Mouse (Mus musculus): ENCODE measurements around the gene Tmem255b. TPM values are rescaled to one million over a fixed set of nuclear protein-coding genes. Genes with fewer than 3 reads are reported as not detected.
A peak's percentile ranks its signal among the peaks of the same experiment; 100 is the strongest.

The Tmem255b gene
- total RNA-seq, 1 experiment: 0.18 TPM

- Histone ChIP-seq H3K9ac (ENCODE audit: insufficient read depth, low read depth, low read length, poor library complexity, severe bottlenecking) (no peak overlapping the region), H3K4me1 (ENCODE audit: control insufficient read depth in 2 of 2, insufficient read depth in 2 of 2, low read length in 2 of 2, poor library complexity in 1 of 2) (no peaks in the 10 kb centered on the region), H3K27ac (ENCODE audit: insufficient read depth, low read depth, low read length, poor library complexity, severe bottlenecking) (no peak overlapping the region), H3K36me3 (ENCODE audit: control insufficient read depth, insufficient read depth, low read length, poor library complexity, severe bottlenecking) (no peaks in the 10 kb centered on the region), H3K9me3 (ENCODE audit: control insufficient read depth, insufficient read depth, low read depth, low read length) (no peaks in the 10 kb centered on the region), H3K4me3 (ENCODE audit: insufficient read depth in 1 of 2, low read depth in 1 of 2, low read length in 2 of 2, poor library complexity in 1 of 2, severe bottlenecking in 1 of 2) (no peak overlapping the region)
- TF ChIP-seq ZC3H11A (IDR thresholded peaks at IDR 0.05; ENCODE audit: borderline replicate concordance, low read depth, low read length) (no peak), CHD2 (IDR thresholded peaks at IDR 0.05; ENCODE audit: low read depth, low read length) (no peak), ZNF384 (IDR thresholded peaks at IDR 0.05; ENCODE audit: low read depth, low read length) (no peak), MAFK (IDR thresholded peaks at IDR 0.05; ENCODE audit: insufficient read depth, low read depth, low read length) (no peak), HCFC1 (IDR thresholded peaks at IDR 0.05; ENCODE audit: borderline replicate concordance, insufficient read depth, low read length) (no peak)
- in situ Hi-C loops (cut with MboI; ENCODE audit: low sequenced_read_pairs in 2 of 2, unreplicated experiment in 2 of 2): no loop called here
- peak; percentile 44 for DNase-seq (ENCODE audit: low read depth, low spot score)
These were observed 13.2 kb downstream of the Tmem255b start for GRCm38 (mm10) chr8:13448145-13448544.

- in situ Hi-C loops (cut with MboI; ENCODE audit: low sequenced_read_pairs in 2 of 2, unreplicated experiment in 2 of 2): no loop called here
- no peak for DNase-seq (ENCODE audit: low read depth, low spot score)
- H3K4me1 ChIP-seq (ENCODE audit: control insufficient read depth in 2 of 2, insufficient read depth in 2 of 2, low read length in 2 of 2, poor library complexity in 1 of 2): peaks cover 0 to 2% of the 10 kb centered on the region in 2 experiments; a peak in 1 of 4 replicates
- H3K4me3 ChIP-seq (ENCODE audit: insufficient read depth in 1 of 2, low read depth in 1 of 2, low read length in 2 of 2, poor library complexity in 1 of 2, severe bottlenecking in 1 of 2): no peak overlapping the region
- no peaks in the 10 kb centered on the region for H3K9me3 ChIP-seq (ENCODE audit: control insufficient read depth, insufficient read depth, low read depth, low read length)
- no peak overlapping the region for H3K9ac ChIP-seq (ENCODE audit: insufficient read depth, low read depth, low read length, poor library complexity, severe bottlenecking)
- no peaks in the 10 kb centered on the region for H3K36me3 ChIP-seq (ENCODE audit: control insufficient read depth, insufficient read depth, low read length, poor library complexity, severe bottlenecking)
- TF ChIP-seq ZC3H11A (IDR thresholded peaks at IDR 0.05; ENCODE audit: borderline replicate concordance, low read depth, low read length) (no peak), HCFC1 (IDR thresholded peaks at IDR 0.05; ENCODE audit: borderline replicate concordance, insufficient read depth, low read length) (no peak), CHD2 (IDR thresholded peaks at IDR 0.05; ENCODE audit: low read depth, low read length) (no peak), MAFK (IDR thresholded peaks at IDR 0.05; ENCODE audit: insufficient read depth, low read depth, low read length) (no peak), ZNF384 (IDR thresholded peaks at IDR 0.05; ENCODE audit: low read depth, low read length) (no peak)
- no peak overlapping the region for H3K27ac ChIP-seq (ENCODE audit: insufficient read depth, low read depth, low read length, poor library complexity, severe bottlenecking)
These were observed 16.8 kb downstream of the Tmem255b start for GRCm38 (mm10) chr8:13451747-13452277.

GRCm38 (mm10) chr8:13454341-13455113 is 19.5 kb downstream of the Tmem255b start:
- TF ChIP-seq ZC3H11A (IDR thresholded peaks at IDR 0.05; ENCODE audit: borderline replicate concordance, low read depth, low read length) (no peak), ZNF384 (IDR thresholded peaks at IDR 0.05; ENCODE audit: low read depth, low read length) (no peak), HCFC1 (IDR thresholded peaks at IDR 0.05; ENCODE audit: borderline replicate concordance, insufficient read depth, low read length) (no peak), CHD2 (IDR thresholded peaks at IDR 0.05; ENCODE audit: low read depth, low read length) (no peak), MAFK (IDR thresholded peaks at IDR 0.05; ENCODE audit: insufficient read depth, low read depth, low read length) (no peak)
- no peak overlapping the region for H3K4me3 ChIP-seq (ENCODE audit: insufficient read depth in 1 of 2, low read depth in 1 of 2, low read length in 2 of 2, poor library complexity in 1 of 2, severe bottlenecking in 1 of 2)
- no peak for DNase-seq (ENCODE audit: low read depth, low spot score)
- peaks cover 0 to 2% of the 10 kb centered on the region in 2 experiments; a peak in 1 of 4 replicates for H3K4me1 ChIP-seq (ENCODE audit: control insufficient read depth in 2 of 2, insufficient read depth in 2 of 2, low read length in 2 of 2, poor library complexity in 1 of 2)
- H3K27ac ChIP-seq (ENCODE audit: insufficient read depth, low read depth, low read length, poor library complexity, severe bottlenecking): no peak overlapping the region
- H3K9me3 ChIP-seq (ENCODE audit: control insufficient read depth, insufficient read depth, low read depth, low read length): no peaks in the 10 kb centered on the region
- H3K36me3 ChIP-seq (ENCODE audit: control insufficient read depth, insufficient read depth, low read length, poor library complexity, severe bottlenecking): no peaks in the 10 kb centered on the region
- in situ Hi-C loops (cut with MboI; ENCODE audit: low sequenced_read_pairs in 2 of 2, unreplicated experiment in 2 of 2): no loop called here
- no peak overlapping the region for H3K9ac ChIP-seq (ENCODE audit: insufficient read depth, low read depth, low read length, poor library complexity, severe bottlenecking)

GRCm38 (mm10) chr8:13455295-13455694 is 20.3 kb downstream of the Tmem255b start:
- peak; percentile 24 for DNase-seq (ENCODE audit: low read depth, low spot score)
- in situ Hi-C loops (cut with MboI; ENCODE audit: low sequenced_read_pairs in 2 of 2, unreplicated experiment in 2 of 2): no loop called here
- TF ChIP-seq ZNF384 (IDR thresholded peaks at IDR 0.05; ENCODE audit: low read depth, low read length) (no peak), MAFK (IDR thresholded peaks at IDR 0.05; ENCODE audit: insufficient read depth, low read depth, low read length) (no peak), ZC3H11A (IDR thresholded peaks at IDR 0.05; ENCODE audit: borderline replicate concordance, low read depth, low read length) (0 out of 2 replicates have a peak, but pooled peaks have one; percentile 28)

More at GRCm38 (mm10) chr8:13455295-13455694, 20.3 kb downstream of the Tmem255b start:
- Histone ChIP-seq H3K27ac (ENCODE audit: insufficient read depth, low read depth, low read length, poor library complexity, severe bottlenecking) (no peak overlapping the region), H3K9ac (ENCODE audit: insufficient read depth, low read depth, low read length, poor library complexity, severe bottlenecking) (no peak overlapping the region), H3K4me1 (ENCODE audit: control insufficient read depth in 2 of 2, insufficient read depth in 2 of 2, low read length in 2 of 2, poor library complexity in 1 of 2) (peaks cover 0 to 2% of the 10 kb centered on the region in 2 experiments; a peak in 1 of 4 replicates), H3K9me3 (ENCODE audit: control insufficient read depth, insufficient read depth, low read depth, low read length) (no peaks in the 10 kb centered on the region), H3K36me3 (ENCODE audit: control insufficient read depth, insufficient read depth, low read length, poor library complexity, severe bottlenecking) (no peaks in the 10 kb centered on the region), H3K4me3 (ENCODE audit: insufficient read depth in 1 of 2, low read depth in 1 of 2, low read length in 2 of 2, poor library complexity in 1 of 2, severe bottlenecking in 1 of 2) (no peak overlapping the region)

All from ES-E14 (cell line).